Mouse (Mus musculus) layer of hippocampus, adult 9-11 months (tissue): ENCODE results near the gene Rftn2.

Experiments
- DNase-seq: peaks from one replicate; pipeline ENCODE4 v3.0.0; 2022

The Rftn2 gene

DNA sequence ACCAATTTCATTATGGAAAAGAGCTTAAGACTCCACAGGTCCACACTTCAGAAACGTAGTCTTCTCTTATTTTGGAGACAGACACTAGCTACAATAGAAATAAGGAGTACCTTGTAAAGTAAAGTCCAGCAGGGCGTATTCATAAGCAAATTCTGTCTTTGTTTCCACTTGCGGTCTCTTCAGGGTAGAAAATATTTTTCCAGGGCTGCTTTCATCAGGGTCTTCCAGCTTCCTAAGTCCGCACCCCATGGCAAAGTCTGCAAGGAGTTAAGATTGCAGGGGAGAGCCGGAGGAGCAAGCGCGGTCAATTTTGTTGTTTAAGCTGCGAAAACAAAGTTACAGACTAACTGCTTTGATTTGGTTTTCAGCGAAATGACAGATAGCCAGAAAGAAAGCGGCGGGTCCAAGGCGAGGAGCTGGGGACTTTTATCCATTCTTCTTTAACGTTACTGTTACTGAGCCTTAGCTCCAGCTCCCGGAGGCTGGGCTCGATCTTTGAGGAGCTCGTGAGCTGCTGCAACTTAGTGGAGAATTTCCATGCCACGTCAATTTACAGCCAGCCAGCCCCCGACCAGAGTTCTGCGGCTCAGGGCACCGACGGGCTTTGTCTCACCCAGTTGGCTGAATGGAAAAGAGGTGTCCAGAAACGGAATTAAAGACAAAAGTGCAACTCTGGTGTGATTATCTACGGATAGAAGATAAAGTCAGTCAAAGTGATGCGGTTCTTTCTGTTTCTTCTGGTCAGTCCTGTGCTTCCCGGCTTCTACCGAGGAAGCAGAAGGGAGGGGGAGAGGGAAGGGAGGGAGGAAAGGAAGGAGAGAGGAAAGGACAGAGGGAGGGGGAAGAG lies at the start of gene Rftn2:
Gene Rftn2 (minus strand): TSS at position 772 of the 847 bp plus-strand sequence.
- DNase-seq, result no peak

DNA sequence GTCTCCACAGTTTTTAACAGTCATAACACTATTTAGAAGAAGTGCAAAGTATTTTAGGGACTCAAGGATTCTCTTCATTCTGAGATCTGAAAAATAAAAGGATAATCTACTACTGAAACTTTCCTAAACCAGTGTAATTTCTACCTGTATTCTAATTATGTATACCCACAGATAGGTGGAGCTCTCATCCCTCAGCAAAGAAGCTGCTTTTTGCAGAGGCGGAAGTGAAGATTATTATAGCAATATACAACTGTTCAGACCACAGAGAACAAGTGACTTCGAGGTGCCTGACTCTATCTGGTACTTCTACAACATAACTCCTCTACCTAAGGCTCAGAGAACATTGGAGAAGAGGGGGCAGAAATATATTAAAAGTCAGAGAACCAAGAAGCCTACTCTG lies 38.9 kb upstream of the Rftn2 start:
- DNase-seq, result no peak

DNA sequence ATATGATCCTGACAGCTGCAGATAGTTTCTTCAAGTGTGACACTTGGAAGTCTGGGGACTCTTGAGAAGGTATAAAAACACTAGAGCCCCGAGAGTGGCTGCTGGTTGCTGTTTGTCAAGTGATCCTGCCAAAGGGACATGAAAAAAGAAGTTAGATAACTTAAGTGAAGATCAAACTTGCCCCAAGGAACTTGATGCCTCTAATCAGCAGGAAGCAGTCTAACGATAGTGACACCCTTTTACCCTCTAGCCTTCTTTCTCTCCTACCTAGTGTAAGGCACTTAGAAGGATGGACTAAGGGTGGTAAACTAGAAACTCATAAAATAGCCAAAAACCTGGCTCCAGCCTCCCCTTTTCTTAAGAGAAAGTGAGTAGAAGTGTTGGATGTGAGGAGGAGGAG lies 37.8 kb upstream of the Rftn2 start:
- no peak for DNase-seq

DNA sequence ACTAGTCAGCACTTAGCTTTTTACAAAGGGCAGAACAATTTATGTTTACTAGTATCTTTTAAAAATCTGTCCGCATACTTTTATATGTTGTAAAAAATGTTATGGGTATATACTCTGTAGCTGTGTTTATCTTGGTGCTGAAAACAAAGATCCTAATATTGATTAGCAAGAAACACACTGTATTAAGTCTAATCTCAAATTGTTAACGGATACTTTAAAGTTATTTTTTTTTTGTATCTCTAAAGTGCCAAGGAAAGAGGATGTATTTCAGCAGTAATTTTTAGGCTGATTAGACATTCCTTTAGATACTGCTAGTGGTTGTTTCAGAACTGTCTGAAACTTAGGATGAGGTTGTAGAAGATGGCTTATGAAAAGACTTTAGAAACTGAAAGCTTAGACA lies 19.8 kb upstream of the Rftn2 start:
- no peak for DNase-seq

DNA sequence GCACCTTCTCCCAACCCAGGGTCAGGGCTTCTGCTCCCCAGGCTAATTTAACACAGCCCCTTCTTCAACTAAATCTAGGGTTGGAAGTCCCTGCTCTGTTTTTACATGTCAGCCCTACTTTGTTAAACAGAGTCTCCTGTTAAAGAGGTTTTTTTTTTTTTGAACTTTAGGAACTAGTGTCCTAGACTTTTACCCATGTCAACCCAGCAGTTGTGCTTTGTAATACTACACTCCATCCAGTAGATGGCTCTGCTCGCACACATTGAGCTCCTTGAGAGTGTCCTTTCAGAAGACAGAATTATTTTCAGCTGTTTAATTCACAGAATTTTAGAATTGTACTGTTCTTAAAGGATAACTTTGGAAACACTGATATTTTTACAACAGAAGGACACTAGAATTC lies 12.7 kb upstream of the Rftn2 start:
- DNase-seq, result no peak

DNA sequence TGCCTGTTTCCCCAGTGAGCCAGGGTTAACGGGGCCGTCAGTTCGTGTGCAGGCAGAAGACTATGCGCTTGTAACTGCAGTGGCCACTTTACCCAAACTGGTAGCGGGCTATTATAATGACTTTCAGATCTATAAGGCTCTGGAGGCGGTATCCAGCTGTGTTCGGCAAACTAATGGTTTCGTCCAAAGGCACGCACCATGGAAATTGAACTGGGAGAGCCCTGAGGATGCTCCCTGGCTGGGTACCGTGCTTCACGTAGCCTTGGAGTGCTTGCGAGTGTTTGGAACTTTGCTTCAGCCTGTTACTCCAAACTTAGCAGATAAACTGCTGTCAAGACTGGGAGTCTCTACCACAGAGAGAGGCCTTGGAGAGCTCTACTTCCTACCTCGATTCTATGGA lies 11.9 kb upstream of the Rftn2 start:
- DNase-seq, result no peak

DNA sequence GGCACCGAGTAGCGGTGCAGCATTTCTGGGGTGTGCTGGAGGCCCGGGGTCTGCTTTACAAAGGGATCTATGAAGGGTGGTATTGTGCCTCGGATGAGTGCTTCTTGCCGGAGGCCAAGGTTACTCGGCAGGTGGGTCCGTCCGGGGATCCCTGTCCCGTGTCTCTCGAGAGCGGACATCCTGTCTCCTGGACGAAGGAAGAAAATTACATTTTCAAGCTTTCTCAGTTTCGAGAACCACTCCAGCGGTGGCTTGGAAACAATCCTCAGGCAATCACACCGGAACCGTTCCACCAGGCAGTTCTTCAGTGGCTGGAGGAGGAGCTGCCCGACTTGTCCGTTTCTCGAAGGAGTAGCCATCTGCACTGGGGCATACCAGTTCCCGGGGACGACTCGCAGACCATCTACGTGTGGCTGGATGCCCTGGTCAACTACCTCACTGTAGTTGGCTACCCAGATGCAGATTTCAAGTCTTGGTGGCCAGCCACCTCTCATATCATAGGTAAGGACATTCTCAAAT lies 11.1 kb upstream of the Rftn2 start:
- DNase-seq, result no peak

DNA sequence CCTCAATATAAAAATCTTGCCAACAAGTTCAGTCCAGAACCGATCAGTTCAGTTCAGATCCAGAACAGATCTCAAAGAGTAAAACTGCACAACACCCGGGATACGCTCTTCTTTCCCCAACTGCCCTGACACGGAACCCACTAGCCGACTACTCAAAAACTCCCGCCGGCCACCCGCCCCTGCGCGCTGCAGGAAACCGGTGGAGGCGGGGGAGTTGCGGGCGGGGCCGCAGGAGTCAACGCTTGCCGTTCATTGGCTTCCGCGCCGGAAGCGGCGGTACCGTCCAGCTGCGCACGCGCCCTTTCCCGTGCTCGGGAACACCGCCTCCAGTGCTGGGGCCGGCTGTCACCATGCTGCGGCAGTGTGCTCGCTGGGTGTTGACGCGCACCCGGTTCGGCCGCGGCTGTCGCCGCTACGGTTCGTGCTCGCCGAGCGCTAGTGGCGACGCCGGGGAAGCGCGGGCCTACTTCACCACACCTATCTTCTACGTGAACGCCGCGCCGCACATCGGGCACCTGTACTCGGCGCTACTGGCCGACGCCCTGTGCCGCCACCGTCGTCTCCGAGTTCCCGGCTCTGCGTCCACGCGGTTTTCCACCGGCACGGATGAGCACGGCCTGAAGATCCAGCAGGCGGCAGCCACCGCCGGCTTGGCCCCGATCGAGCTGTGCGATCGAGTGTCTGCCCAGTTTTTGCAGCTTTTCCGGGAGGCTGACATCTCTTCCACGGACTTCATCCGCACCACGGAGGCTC lies 10.5 kb upstream of the Rftn2 start, which contains the start of gene Mars2:
Gene Mars2 (plus strand): TSS at position 288 of the 753 bp plus-strand sequence.
- DNase-seq, result peak; percentile 95

DNA sequence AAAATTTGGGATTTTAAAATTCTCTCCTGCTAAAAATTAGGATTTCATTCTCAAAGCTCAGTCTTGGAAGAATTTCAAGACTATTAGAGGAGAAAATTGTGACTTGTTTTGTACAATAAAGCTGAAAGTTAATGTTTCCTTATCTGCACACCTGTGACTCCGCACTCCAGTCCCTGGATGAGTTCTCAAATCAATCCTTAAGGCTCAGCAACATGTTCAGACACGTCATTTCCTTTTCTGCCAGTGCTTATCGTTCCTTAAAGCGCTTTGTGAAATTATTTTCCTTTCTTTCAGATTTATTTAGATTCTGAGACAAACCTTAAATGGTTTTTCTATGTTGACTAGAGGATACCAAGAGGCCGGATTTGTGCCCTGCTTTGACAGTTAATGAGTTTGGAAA lies 9.9 kb upstream of the Rftn2 start:
- DNase-seq, result no peak

DNA sequence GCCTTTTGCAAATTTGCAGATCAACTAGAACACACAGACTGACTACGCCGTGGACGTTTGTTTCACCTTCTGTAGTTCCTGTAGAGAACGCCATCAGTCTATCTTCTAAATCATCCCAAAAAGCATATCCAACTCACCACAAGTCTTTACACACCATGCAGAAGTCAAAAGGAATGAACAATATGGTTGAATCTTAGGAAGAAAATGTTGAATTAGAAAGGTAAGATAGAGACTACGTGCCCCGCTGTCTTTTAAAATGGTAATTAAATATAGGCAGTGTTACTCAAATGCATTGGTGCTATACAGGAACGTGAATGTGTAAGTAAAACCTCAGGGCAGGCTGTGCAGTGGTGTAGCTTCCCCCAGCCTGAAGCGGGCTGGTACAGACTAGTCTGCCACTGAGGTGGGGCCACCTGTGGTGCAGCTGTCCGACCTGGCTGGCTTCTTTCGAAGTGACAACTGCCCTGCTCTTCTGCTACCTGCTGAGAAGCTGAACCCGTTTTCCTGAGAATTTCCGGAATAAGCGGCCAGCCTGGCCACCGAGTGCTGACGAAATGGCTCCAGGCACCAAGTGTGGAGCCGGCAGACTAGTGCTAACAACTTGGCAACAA lies 8.4 kb upstream of the Rftn2 start:
- DNase-seq, result no peak

DNA sequence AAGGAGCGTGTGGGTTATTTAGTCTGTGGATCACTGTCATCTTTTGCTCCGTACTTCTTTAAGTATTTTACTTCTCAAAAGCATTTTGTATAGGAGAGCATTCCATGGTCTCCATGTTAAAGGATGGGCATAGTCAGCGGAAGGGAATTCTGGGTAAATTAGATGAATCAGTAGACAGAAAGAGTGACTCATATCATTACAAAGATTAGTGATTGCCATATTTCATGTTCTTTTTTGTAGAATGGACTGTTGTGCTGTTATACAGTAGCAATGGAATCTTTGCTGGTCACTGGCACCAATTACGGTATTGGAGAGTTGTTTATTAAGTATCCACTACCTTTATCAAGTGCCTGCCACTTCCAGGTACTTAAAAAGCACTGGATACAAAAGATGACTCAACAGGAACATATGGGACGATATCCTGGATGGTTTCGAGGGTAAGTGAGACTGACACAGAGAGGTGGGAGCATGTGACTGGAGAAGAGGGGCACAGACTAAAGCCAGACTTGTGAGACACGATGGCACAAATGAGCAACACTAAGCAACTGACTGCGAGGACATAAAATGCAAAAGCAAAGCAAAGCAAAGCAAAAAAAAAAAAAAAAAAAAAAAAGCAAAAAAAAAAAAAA lies 1.8 kb upstream of the Rftn2 start:
- no peak for DNase-seq

DNA sequence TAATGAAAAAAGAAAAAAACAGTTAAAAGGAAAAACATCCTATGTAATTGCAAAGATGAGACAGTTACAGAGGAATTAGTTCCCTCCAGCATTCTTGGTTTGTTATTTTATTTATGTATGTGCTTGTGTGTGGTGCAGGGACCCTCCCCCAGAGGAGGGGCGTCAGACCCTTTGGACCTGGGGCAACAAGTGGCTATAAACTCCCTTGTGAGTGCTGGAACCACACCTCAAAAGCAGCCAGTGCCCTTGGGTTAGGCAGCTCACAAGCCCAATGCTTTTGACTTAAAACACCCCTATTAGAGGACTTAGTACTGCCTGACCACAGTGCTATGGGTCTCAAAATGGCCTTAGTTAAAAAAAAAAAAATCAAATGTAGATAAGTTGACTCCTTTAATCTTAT lies 794 bp upstream of the Rftn2 start:
- DNase-seq, result no peak

DNA sequence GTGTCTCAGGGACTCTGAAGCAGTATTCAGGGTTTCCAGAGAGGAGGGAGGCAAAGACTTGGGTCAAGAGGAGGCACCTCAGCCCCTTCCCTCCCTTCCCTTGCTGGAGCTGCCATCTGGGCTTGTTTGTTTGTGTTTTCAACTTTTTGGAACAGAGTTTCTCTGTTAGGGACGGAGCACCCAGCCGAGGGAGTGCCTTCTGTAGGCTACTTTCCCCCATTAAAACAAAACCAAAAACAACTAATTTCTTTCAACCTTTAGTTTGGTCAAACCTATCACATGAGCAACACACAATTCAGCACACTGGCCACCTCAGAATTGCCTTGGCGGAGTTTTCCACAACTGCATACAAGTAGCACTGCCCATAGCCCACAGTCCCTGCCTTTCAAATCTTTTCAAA lies 1.2 kb downstream of the Rftn2 start:
- DNase-seq, result no peak

DNA sequence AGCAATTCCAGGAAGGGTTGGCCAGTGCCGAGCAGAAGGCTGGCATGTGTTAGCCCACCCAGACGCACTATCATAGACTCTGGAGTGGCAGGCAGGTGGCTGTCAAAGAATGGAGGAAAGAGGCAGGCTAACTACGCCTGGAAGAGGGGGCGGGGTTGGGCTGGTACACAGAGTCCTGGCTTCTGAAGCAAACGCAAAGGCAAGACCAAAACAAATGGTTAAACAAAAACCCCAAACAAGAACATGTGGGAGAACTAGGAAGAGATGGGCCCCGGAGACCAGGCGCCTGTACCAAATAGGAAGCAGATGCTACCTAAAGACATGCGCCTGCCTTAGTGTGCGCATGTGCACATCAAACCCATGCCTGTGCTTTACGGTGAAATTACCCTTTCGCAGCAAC lies 2.5 kb downstream of the Rftn2 start:
- DNase-seq, result no peak

DNA sequence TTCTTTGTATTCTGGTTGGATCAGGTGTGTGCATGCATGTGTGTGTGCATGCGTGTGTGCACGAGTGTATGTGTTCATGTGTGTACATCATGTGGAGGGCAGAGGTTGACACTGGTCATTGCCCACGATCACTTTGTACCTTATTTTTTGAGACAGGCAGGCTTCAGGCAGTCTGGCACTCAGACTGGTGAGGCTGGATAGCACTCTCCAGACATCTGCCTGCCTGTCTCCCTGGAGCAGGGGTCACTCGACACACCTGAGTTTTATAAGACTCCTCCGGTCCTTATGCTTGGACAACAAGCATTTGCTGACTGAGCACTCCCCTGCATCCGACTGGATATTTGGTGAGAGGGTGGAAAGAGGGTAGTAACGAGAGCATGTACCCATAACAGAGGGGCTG lies 3.6 kb downstream of the Rftn2 start:
- no peak for DNase-seq

DNA sequence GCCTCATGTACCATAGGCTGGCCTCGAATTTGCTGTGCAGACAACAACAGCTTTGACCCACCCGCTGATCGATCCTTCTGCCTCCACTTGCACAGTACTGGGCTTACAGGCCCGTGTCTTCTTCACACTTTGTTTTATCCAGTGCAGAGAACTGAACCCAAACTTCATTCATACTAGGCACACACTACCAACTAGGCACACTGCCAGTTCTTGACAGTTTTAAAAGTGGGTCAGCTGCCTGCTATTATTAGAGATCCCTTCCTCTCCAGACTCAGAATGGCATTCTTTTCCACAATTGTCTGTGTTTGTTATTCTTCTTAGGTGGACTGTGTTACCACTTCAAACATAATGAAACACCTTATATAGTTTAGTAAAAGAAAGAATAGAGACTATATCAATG lies 5.2 kb downstream of the Rftn2 start:
- no peak for DNase-seq

DNA sequence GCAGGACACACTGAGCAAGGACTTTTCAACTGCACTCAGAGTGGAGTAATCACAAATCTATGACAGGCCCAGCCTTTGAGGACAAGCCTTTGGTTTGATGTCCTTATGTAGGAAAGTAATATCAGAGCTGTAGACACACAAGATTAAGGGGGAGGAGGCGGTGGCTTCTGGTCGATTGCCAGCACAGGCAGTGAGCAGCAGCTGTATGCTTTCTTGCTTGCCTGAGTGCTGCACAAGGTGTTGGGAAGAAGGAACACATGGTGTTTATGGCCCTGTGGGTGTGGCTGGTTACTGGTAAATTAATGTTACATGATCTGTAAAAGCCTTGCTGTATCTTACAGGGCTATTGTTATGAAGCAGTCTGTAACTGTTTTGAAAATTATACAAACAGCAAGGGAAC lies 9.4 kb downstream of the Rftn2 start:
- DNase-seq, result no peak

DNA sequence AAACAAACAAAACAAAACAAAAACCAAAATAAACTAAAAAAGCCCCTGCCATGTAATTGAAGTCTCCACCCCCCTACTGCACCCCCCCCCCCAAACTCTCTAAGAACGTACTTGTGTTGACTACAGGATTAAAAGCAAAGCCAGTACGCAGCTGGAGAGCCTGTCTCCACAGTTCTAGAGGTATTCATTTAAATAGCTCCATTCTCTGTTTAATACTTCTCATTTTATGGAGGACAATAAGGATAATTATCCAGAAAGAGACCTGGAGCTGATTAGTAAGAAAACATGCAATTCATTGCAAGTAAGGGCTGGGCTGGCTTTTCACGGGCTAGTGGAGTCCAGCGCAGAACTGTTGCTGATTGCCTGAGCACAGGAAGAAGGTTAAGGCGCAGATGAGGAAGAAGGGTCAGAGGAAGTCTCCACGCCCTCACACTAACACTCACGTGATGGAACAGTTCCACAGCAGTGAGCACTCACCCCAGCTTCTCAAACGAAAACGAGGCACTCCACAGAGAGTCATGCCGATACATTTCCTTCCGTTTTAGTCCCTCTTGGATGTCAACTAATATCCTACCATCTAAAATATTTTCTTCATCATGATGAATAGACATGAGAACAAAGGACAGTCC lies 11.3 kb downstream of the Rftn2 start:
- no peak for DNase-seq

DNA sequence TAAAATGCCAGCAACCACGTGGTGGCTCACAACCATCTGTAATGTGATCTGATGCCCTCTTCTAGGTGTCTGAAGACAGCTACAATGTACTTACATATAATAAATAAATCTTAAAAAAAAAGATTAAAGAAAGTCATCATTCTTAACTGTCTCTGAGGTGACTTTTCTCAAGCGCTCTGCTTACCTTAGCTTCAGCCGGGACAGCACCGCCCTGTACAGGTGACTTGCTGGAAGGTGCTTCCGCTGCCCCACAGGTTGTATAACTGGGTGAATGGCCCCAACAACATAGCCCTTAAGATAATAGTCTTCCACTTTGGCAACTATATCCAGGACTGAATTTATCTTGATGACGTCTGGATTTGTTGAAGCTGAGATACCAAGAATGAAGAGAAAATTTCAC lies 12.6 kb downstream of the Rftn2 start:
- no peak for DNase-seq

DNA sequence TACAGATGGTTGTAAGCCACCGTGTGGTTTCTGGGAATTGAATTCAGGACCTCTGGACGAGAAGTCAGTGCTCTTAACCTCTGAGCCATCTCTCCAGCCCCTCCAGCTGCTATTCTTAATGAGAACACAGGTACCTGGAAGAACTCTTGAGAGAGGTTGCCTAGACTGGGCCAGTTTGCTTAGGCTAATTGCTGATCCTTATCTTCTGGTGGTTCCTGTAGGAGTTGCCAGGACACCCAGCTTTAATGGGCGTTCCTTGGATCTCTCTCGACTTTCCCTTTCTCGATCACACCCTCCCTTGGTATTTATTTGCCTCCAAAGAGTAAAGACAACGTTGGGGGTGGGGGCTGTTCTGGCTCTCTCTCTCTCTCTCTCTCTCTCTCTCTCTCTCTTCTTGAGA lies 13.1 kb downstream of the Rftn2 start:
- no peak for DNase-seq

DNA sequence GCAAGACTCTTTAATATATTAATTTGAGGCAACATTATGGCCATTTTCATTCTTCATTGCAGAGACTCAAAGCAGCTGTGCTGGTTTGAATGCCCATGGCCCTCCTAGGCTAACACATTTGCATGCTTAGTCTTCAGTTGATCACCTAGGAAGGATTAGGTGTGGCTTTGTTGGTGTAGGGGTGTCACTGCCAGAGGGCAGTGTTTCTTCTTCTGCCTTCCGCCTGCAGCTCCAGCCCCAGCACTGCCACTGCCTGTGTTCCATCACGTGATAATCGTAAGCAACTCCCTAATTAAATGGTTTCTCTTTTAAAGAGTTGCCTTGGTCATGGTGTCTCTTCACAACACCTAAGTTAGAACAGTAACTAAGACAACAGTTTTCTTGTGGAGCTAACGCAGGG lies 13.8 kb downstream of the Rftn2 start:
- no peak for DNase-seq

DNA sequence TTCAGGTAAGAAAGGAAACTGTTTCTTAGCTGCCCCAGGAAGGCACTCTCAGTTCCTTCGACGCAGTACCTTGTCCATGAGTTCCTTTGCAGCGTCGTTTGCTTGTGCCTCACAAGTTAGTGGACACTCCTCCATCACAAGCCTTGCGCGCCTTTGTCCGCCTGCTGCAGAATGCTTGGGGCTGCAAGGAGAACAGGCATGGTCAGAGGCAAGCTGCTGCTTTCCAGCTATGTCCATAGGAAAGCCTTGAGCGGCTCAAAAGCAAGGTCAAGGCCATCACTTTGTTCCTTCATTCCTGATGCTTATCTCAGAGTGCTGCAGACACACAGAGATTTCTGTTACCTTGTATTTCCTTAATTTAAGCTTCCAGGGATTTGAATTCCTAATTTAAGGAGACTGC lies 15.5 kb downstream of the Rftn2 start:
- DNase-seq, result no peak
